Mouse (Mus musculus) layer of hippocampus, adult 11-12 months (tissue): ENCODE measurements around the gene Slfnl1.

Experiments
- DNase-seq: peaks from one replicate; pipeline ENCODE4 v3.0.0; 2022; ENCODE audit warnings: low spot score

The Slfnl1 gene

DNA sequence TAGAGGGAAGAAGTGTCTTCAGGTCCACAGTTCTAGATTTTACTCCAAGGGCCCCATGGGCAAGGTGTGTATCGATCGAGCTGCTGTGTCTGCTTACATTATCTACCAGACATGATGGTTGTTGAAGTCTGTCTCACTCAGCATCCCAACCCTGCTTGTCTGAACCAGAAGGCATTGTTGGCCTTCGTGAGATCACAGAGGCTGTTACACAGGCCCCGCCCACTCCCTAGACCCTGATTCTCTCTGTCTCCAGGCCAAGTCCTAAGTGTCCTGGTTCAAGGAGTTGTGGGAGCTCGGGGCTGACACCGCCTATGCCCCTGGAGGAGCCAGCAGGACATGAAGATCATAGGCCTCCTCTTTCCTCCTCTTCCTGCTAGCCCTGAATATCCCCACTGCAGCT, at the start of gene Slfnl1:
Gene Slfnl1 (plus strand): TSS at position 246 of the 400 bp plus-strand sequence.
- no peak for DNase-seq

- no peak for DNase-seq
These were observed 44.3 kb upstream of the Slfnl1 start for GRCm38 (mm10) chr4:120487707-120488106.

DNA sequence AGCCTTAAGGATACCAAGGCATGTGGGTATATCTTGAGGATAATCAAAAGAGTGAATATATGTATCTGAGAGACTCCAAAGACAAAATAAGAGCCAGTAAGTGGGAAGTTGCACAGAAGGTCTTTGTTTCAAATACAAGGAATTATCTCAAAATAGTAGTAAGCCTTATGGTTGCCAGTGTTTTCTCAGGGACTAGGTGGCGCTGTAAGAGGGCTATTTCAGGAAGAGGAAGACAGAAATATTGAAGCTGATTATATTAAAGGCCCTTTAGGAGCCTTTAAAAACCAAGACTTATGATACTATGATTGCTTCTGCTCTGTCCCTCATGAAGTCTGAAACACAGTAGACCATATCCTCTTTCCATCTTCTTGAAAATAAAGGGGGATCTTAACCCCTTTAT, 25.1 kb upstream of the Slfnl1 start:
- no peak for DNase-seq

DNA sequence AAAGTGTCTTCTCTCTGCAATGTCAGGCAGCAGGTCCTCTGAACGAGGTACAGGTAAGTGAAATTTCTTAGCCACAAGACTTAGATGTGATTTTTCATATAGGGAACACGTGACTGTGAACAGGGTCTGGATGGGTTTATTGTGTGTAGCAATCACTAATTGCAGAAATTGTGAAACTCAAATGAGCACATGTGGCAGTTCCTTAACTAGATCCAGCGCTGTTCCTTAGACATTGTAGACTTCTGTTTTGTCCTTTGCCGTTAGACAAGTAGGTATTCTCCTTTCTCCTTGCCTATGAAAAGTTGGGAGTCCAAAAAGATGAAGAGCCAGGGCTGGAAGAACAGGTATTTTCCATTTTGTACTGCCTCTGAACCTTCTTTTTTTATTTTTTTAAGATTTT, 20.8 kb upstream of the Slfnl1 start:
- no peak for DNase-seq

GRCm38 (mm10) chr4:120514366-120514765, 17.7 kb upstream of the Slfnl1 start:
- DNase-seq = no peak

DNA sequence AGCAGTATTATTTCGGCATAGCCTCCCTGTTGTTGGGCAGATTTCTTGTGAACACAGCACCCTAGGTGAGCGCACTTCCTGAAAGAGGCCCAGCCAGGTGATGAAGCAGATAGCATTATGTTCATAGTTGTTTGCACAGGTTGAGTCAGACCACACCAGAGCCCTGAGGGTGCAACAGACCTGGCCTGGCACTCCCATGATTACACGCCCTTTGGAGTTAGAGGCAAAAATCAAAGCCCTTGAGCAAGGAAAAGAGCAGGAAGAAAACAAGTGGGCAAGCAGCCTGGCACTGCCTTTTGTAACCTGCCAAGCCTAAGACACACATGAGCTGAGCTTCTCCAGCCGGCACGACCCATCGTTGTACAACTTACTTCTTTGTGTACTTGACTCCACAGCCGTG, 15.5 kb upstream of the Slfnl1 start:
- no peak for DNase-seq

DNA sequence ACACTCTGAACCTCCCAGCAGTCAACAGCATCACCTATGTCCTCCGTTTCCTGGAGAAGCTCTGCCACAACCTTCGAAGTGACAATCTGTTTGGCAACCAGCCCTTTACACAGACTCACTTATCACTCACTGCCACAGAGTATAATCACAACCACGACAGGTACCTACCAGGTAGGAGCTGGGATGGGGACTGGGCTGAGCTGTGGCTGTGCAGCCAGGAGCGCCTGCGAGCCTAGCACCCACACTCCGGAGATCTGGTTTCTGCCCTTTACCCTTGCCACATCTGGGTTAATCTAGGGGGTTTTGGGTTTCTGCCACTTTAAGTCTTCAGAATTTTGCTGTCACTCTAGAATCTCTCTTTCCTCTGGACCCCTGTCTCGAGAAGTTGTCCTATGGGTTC, 15.1 kb upstream of the Slfnl1 start:
- no peak for DNase-seq

GRCm38 (mm10) chr4:120517335-120517734, 14.7 kb upstream of the Slfnl1 start:
- no peak for DNase-seq

DNA sequence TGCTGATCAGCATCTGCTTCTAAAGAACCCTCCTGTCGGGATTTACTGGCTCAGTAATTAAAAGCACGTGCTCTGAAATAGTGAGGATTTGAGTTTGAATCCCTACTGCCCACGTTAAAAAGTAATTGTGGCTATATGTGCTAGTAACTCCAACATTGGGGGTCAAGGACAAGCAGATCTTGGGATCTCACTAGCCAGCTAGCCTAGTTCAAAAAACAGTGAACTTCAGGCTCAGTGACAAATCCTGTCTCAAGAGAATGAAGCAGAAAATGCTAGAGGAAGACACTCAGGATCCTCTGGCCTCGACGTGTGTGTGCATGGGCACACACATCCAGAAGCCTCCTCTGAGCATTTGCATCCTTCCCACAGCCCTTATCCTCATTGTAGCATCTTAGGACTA, 10.3 kb upstream of the Slfnl1 start:
- no peak for DNase-seq

DNA sequence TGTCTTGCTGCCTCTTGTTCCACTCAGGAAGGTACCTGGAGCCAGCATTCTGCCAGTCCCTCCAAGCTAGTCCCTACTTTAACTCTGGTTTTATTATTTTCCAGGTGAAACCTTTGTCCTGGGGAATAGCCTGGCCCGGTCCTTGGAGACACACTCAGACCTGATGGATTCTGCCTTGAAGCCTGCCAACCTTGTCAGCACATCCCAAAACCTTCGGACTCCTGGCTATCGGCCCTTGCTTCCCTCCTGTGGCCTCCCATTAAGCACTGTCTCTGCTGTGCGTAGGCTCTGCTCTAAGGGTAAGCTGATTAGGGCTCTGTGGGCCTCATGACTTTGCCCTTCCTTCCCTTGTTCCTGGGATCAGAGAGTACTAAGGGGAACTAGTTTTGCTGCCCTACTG, 9.7 kb upstream of the Slfnl1 start:
- DNase-seq = no peak

DNA sequence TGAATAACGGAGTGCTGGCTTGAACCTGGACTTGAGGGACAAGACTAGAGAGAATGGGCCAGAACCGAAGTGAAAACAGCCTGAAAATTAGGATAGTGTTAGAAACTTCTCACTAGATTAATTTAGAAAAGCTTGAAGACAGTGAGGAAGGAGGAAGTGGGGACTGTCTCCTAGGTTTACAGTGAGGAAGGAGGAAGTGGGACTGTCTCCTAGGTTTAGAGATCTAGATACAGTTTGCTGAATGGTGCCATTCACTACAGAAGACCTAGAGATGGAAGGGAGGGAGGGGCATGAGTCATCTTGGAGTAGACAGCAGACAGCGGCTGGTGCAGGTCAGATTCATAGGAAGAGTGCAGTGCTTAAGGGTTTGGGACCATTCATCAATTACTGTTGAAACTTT, 8.9 kb upstream of the Slfnl1 start:
- no peak for DNase-seq

GRCm38 (mm10) chr4:120528171-120528570, 3.9 kb upstream of the Slfnl1 start:
- DNase-seq = no peak

- no peak for DNase-seq
These were observed 6.6 kb downstream of the Slfnl1 start for GRCm38 (mm10) chr4:120538664-120539063.

GRCm38 (mm10) chr4:120544896-120545295, 12.9 kb downstream of the Slfnl1 start:
- DNase-seq = no peak

GRCm38 (mm10) chr4:120556592-120556991, 24.6 kb downstream of the Slfnl1 start:
- no peak for DNase-seq

- no peak for DNase-seq
These were observed 33.7 kb downstream of the Slfnl1 start for GRCm38 (mm10) chr4:120565726-120566125.

DNA sequence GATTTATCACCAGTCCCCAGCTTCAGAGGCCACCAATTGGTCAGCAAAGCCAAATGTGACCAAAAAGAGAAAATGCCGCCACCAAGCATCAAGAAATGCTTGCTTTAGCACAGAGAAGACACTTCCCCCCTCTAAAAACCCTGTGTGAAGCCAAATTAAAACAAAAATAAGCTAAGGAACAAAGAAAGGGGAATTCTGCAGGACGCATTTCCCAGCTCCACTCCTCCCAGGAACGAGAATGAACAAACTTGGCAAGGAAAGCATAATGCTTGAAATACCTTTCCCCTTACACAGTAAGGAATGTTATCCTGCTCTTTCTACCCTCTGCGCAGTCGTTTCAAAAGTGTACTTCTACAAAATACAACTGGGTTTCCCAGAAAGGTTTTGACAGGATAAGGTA, 36.0 kb downstream of the Slfnl1 start:
- DNase-seq = no peak

DNA sequence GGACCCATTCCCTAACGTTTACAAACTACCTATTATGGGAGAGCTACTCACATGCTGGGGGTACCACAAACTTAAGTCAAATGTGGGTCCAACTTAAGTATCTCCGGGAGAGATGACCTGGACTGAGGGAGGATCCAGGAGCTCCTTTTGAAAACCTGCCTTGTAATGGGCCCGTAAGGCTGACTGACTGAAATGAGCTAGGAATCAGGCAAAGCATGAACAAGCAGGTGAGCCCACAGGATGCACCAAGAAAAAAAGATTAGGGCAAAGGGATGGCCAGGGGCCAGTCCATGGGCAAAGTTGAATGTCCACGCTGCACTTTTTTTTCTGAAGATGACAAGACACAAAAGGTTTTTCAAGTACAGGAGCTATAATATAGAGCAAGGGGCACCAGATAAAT, 37.0 kb downstream of the Slfnl1 start:
- DNase-seq = no peak

DNA sequence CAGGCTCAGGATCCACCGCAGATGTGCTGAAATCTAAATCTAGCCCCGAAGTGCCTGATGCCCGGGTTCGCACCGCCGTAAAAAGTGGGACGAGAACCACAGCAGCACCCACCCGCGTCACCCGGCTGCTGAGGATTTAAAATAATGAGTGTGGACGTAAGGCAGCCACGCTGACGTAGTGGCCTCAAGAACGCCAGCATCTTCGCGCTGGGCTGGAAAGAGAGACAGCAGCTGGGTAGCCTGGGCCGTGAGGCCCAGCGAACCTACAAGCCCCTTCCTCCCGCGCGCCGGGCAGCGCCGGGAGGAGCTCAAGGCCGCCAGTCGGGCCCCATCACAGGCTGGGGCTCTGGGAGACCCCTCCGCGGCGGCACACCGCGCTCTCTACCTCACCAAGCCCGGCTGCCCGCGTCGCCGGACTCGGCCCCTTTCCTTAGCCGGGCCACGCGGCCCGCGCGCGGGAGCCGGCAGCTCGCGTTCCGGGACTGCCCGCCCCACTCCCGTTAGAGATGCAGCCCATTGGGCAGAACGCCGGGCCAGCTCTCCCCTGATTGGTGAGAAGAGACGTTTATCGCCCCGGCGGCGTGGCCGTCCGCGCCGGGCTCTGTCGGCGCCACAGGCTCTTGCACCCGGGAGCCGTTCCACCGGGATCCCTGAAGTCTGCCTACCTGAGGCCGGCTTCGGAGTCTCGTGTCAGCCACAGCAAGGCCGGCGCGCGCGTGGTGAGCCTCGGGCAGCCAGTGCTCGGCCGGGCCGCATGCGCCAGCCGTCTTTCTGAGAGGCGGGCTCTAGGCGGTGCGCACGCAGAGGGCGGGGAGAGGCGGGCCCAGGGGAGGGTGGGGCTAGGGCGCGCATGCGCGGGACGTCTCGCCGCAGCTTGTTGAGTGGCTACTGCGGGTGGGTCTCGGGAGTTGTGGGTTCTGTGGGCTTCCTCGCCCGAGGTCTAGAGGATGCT, 37.7 kb downstream of the Slfnl1 start, which contains the start of gene Ctps:
Gene Ctps (minus strand): TSS at position 791 of the 952 bp plus-strand sequence.
- peak; percentile 93 for DNase-seq

DNA sequence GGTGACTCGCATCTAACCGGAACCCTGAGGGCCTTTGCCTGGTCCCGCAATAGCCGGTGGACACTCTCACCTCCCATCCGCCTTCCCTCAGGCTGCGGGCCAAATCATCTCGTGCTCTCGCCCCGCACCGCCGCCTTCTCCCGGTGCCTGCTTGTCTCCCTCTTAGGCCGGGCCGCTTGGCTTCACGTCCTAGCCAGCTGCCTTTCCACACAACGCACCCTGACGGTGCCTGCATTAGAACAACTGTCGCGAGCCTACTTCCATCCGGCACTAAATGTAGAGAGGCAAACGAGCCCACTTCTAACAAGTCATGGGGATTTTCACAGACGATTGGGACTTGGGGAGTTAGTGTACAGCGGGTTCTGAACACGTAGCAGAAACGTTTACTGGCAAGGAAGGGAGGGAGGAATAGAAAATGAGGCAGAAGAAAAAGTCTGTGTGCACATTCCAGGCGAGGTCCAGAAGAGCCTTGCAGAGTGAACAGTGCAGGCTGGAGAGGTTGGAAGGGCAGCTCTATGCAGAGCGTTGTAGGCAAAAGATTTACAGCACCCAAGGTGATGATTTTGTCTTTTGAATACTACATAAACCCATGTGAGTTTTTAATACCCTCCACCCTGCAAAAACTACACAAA, 38.5 kb downstream of the Slfnl1 start:
- DNase-seq = no peak

DNA sequence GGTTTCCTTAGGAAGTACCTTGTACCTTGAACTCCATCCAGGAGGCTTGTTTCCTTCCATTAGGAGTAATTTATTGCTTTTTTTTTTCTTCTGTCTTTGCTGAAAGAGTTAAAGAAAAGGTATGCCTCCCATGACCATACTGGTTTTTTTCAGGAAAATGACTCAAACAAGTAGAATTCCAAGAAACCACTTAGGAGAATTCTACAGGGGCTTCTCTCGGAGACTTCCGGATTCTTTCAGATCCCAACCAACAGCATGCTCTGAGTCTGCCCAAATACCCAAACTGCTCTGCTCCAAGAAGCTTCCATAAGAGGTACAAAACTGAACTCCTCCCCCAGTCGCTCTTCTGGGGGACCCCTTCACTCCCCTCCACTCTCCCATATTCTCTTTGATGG, 39.0 kb downstream of the Slfnl1 start:
- no peak for DNase-seq

GRCm38 (mm10) chr4:120571691-120572090, 39.7 kb downstream of the Slfnl1 start:
- no peak for DNase-seq

GRCm38 (mm10) chr4:120580894-120581293, 48.9 kb downstream of the Slfnl1 start:
- DNase-seq = no peak
